Mouse (Mus musculus): ENCODE results near the gene Etnk2.

The Etnk2 gene

GRCm38 (mm10) chr1:133353371-133353809, 10.0 kb upstream of the Etnk2 start:
- peak; percentile 92 to 94 for DNase-seq

GRCm38 (mm10) chr1:133355469-133355868, 7.9 kb upstream of the Etnk2 start:
- DNase-seq, result no peak

GRCm38 (mm10) chr1:133355912-133356311, 7.5 kb upstream of the Etnk2 start:
- DNase-seq, result peak in 1 of 2 experiments; percentile 1

GRCm38 (mm10) chr1:133356330-133356729, 7.0 kb upstream of the Etnk2 start:
- DNase-seq, result peak in 1 of 2 experiments; percentile 5

DNA sequence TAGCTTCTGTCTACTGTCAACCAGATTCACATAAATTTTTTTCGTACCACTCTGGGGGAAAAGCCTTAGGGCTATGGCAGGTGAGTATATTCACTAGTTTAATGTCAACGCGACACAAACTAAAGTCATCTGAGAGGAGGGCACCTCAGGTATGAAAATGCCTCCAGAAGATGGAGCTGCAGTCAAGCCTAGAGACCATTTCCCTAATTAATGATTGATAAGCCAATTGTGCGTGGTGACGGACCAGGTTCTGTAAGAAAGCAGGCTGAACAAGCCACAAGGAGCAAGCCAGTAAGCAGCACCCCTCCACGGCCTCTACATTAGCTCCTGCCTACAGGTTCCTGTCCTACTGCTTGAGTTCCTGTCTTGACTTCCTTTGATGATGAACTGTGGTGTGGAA, 2.4 kb upstream of the Etnk2 start:
- DNase-seq, result no peak

GRCm38 (mm10) chr1:133362103-133362502, 1.3 kb upstream of the Etnk2 start:
- DNase-seq, result no peak

DNA sequence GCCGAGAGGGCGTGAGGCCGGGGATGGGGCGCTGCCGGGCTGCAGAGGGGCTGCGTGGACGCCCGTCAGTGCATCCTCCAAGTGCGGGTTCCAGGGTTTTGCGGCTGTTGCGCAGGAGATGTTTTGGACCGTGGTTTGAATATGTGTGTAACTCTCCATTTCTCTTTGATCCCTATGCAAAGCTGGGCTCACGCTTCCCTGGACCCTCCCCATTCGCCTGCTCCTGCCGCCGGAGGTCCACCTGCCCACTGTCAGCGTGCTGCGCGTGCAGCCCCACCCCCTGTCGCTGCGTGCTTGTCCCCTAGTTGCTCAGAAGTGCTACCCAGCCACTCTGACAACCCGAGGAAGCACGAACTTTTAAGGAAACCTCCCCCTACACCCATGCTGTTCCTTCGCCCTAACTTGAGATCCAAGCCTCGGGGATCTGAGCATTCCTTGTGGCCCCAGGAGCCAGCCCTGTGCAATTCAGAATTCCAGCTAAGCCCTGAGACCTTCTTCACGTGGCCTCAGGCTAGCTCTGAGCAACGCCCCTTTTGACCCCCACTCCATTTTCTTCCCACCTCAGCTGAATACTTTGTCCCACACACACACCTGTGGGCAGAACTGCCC, 754 bp downstream of the Etnk2 start:
- no peak for DNase-seq

GRCm38 (mm10) chr1:133364890-133365289, 1.5 kb downstream of the Etnk2 start:
- no peak for DNase-seq

- no peak for DNase-seq
Observed at GRCm38 (mm10) chr1:133366951-133367605, 3.7 kb downstream of the Etnk2 start.

GRCm38 (mm10) chr1:133367606-133368488, 4.5 kb downstream of the Etnk2 start:
- peak in 1 of 2 experiments; percentile 45 for DNase-seq

GRCm38 (mm10) chr1:133368644-133369043, 5.3 kb downstream of the Etnk2 start:
- DNase-seq, result peak; percentile 69 to 84

DNA sequence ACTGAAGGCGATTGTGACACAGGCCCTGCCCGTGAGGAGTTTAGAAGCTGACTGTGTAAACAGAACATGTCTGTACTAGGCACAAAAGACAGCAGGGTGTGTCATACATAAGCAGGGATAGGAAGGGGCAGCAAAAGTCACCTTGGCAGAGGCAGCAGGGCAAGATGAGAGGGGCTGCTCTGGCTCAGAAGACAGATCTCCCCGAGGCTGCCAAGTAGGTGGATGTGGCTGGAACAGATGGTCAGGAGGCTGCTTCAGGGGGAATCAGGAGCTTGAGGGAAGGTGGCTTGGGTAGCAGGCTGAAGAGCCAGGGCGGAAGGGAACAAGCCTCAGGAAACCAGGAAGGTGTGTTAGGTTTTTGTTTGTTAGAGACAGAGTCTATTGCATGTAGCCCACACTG, 7.0 kb downstream of the Etnk2 start:
- peak in 1 of 2 experiments; percentile 42 for DNase-seq

DNA sequence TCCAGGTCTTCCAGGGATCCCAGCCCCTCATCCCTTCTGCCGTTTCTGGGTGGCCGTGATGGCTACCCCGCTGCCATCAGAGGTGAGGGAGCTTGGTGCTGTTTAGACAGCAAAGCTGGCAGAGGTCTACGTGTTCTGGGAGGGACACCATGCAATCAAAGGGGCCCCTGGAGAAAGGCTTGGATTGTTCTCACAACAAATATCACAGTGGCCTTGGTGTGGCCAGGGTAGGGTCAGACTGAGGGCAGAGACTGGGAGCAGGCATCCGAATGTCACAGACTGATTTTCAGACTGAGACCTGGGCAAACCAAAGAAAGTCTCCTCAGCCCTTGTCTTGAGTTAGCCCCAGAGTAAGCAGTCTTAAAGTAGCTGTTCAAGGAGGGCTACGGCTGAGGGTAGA, 8.1 kb downstream of the Etnk2 start:
- no peak for DNase-seq

DNA sequence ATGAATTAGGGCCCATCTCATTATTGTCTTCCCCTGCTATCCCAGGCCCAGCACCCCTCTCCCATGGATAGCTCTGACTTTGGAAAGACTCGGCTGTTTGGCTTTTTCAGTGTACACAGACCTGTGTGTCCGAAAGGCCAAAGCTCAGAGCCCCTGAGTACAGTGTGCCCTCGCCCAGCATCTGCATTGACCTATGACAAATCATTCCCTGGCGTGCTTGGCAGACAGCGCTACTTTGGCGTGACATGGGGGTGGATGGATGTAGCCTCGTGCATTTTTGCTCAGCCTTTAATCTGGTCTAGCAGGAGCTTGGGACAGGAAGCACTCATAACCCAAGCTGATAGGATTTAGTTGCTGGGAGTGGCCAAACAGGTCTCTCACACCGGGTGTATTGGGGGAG, 8.7 kb downstream of the Etnk2 start:
- DNase-seq, result no peak

DNA sequence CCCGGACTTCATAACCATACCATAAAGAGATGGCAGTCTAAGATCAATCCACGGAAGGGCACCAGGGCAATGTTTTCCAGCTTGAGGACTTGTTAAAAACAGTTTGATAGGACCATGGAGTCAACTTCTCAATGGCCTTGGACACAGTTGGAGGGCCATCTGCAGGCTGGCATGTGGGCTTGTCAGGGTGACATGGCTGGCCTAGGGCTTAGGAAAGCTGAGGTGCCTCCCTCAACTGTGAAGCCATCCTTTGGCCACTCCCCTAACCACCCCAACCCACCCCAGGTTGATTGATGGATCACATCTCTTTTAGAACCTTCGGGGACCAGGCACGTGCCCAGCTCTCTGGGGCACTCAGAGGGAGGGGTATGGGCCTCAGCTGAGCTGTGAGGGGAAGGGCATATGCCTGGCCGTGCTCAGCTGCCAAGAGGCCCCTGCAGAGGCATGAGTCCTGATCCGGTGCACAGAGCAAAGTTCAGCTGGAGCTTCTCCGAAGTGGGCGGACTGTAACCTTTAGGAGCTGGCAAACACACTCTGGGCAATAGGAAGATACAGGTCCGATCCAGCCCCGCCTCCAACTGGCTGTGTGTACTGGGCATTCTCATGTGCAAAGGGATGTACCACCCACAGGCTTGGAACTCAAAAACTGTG, 12.4 kb downstream of the Etnk2 start:
- DNase-seq, result no peak

DNA sequence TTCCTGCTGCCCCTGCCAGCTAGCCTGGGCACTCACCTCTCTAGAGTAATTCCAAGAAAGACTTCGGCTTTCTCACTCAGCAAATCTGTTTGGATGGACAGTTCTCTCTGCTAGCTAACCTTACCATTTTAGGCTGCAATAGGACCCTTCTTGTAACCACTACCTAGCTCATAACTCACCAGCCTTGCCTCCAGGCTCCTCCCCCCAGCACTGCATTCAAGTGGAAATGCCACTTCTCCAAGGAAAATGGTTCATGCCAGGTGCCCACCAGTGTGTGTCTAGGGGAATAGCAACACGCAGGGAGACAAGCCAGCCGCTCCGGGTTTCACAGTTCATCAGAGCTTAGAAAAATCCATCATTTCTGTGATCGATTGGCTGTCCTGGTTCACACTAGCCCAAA, 14.2 kb downstream of the Etnk2 start:
- DNase-seq, result no peak

DNA sequence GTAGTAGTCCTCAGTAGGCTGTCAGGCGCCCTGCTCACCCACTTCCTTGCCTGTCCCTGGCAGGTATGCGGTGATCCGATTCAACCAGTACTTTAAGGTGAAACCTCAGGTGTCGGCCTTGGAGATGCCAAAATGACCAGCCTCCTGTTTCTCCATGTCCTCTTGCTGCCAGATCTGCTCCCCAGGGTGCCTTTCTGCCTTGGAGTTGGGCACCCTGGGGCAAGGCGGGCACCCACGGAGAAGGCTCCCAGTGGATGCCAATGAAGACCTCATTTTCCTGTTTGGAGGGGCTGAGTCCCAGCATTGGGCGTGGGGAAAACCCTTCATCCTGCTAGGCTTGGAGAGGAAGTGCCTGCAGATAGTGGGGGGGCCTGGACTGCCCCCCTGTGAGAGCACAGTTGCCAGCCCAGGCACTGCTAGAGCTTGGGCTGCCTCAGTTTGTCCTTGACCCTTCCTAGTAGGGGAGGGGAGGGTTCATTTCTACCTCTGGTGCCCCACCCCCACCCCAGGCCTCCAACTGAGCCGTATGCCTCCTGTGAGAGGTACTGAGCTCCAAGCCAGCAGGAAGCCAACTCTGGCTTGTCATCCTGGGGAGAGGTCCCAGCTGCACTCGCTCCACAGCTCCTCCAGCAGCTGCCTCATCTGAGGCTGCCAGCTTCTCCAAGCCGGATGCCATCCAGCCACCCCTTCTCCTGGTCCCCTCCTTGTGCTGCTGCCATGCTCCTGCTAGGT, 16.0 kb downstream of the Etnk2 start:
- DNase-seq, result no peak

GRCm38 (mm10) chr1:133379986-133380320, 16.6 kb downstream of the Etnk2 start:
- no peak for DNase-seq

DNA sequence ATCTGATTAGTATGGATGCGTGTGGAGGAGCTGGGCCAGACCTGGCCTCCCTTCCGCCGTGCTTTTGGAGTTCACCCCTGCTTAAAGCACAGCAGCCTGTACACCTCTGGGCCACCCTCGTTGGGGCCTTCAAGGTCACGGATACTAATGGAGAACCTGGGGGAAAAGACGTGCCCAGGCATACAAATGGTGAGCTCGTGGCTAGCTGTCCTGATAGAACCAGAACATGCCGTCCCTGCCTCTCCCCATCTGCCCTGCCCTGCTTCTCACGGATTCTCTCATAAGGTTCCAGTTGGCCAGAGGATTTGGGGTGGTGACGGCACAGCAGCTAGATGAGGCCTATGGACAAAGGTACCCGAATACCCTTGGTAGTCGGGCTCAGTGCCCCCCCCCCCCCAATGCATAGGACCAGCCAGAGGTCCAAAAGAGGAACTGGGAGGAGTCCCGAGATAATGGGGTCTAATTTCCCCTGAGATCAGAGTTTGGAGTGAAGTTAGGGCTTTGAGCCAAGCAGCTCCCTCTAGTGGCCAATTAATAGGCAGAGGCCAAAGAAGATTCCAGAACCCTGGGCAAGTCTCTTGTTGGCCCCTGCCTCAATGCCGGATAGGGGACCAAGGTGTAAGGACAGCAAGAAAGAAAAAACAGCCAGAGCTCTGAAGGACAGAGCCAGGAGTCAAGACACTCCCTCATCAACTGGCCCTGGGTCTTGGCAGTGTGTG, 17.1 kb downstream of the Etnk2 start:
- DNase-seq, result peak; percentile 66 to 76

GRCm38 (mm10) chr1:133382008-133382407, 18.6 kb downstream of the Etnk2 start:
- peak; percentile 80 to 89 for DNase-seq

DNA sequence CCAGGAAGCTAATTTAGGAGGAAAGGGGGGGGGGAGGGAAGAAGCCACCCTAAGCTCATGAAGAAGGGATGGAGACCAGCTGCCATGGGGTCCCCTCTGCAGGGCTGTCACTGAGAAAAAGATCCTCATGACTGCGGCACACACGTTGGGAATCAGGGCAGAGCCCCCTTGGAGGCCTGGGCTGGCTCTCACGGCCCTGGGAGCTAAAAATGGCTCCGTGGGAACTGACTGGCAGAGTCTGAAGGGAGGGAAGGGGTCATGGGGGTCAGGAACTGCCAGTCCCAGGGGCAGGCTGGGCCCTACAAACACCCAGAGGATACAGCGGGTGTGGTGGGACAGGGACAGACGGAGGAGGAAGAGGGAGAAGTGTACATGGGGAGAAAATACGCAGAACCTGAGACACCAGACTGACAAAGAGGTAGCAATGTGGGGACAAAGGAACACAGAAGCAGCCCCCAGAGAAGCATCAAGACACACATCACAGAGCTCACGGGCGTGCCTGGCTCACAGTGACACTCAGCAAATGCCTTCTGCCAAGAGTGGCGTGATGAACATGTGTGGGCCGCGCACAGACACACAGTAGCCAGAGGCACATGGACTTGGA, 19.3 kb downstream of the Etnk2 start:
- DNase-seq, result no peak
